Mouse (Mus musculus) mouse embryonic stem cell (cell line): Measurements from ENCODE around the gene Ddx25.

Experiments used
- in situ Hi-C, 2 experiments: fragments of 300-500 bp; cut with MboI; formaldehyde crosslinking; loops; 1 replicate in 1 of 2; 3 replicates in 1 of 2; pipeline ENCODE4 v1.14.3; 2019 to 2020; ENCODE audit warnings: low sequenced_read_pairs in 2 of 2, low pct_unique_long_range_greater_than_20kb in 1 of 2, mixed read lengths in 1 of 2; ENCODE audit not compliant: unreplicated experiment in 1 of 2

The Ddx25 gene

DNA sequence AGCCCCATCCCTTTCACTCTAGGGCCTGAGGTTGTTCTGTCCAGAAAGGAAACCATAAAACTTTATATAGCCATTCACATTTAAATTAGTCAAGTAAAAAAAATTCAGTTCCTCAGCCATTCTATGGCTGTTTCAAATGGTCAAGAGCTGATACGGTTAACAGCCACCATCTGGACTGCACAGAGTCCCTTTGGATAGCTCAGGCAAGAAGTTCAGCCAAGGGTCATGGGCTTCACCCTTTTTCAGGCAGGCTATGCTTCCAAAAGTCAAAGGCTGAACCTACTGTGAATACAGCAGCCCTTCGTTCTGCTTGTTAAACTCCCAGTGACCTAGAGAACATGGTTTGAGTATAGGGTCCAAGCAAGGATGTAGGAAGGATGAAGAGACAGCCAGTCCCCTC lies 13.7 kb downstream of the Ddx25 start:
- in situ Hi-C loops: loop anchor here in 1 of 2 experiments (5.0 kb wide), 1 partner anchor 262 kb away; no protein-coding TSS in a partner anchor

DNA sequence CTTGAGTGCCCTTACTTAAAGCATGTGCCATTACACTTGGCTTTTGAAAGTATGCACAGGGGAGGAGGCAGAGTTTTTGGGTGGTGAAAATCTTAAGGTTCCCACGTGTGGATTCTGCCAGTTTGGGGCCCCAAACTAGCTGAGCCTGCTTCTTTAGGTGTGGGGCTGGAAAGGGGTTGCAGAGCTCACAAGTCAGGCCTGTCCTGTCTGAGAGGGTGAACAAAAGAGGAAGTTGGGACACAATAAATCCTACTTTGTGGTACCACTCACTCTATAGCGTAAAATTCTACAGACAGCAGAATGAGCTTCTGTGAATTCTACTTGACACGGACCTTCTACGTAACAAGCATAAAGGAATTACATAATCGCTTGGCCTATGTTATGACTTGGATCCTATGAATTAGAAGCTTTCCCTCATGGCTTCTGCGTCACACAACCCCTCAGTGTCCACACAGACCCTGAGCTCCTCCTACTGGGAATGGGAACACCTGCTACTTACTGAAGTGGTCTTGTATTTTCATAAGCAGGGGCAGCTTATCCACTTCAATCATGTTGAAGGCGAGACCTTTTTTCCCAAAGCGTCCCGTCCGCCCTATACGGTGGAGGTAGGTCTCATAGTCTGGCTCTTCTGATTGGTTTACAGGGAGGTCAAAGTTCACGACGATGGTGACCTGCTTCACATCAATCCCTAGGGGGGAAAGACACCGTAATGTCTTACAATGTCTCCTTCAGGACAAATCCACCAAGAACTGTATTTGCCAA lies 15.0 kb downstream of the Ddx25 start:
- in situ Hi-C loops: loop anchor here in 1 of 2 experiments (5.0 kb wide), 1 partner anchor 261 kb away; no protein-coding TSS in a partner anchor

DNA sequence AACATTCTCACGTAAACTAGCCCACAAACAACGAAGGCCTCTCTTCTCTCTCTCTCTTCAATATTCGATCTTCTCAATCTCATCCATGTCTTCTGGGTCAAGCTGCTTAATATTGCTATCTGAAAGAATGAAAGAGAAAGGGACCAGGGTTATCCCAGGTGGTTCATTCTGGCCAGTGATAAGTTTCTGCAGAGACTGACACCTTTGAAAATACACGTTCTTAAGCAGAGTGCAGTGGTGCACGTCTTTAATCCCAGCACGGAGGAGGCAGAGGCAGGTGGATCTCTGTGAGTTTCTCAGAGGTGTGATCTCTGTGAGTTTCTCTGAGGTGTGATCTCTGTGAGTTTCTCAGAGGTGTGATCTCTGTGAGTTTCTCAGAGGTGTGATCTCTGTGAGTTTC lies 16.4 kb downstream of the Ddx25 start:
- in situ Hi-C loops: loop anchor here in 1 of 2 experiments (5.0 kb wide), 1 partner anchor 260 kb away; no protein-coding TSS in a partner anchor

DNA sequence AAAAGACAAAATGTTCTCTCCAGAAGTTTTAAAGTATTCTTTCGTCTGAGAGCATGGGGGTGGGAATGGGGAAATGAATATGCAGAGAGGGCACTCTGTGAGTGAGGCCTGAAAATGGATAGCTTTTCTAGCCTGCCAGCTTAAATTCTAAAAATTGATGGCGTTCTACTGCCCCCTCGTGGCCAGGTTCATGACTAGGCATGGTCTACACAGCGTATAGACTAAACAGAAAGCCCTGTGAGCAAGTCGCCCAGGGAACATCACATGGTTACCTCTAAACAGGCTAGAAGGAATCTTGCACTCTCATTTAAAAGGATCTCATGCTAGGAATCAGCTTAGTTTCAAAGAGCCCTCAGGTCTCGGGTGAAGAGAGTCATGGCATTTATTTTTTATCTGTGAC lies 16.8 kb downstream of the Ddx25 start:
- in situ Hi-C loops: loop anchor here in 1 of 2 experiments (5.0 kb wide), 1 partner anchor 259 kb away; no protein-coding TSS in a partner anchor

DNA sequence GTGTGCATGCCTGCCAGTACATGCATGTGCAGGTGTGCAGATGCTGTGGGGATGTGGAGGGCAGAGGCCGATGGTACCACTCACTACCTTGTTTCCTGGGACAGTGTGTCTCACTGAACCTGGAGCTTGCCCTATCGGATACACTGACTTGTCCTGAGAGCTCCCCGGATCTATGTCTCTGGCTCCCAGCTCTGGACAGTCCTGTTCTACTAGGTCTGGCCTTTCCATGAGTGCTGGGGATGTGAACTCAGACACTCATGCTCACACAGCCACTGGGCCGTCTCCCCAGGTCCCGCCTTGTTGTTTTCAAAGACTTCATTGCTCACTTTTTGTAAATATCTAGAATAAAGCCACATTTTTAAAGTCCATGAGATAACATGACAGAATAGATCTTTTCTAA lies 17.3 kb downstream of the Ddx25 start:
- in situ Hi-C loops: loop anchor here in 1 of 2 experiments (5.0 kb wide), 1 partner anchor 259 kb away; no protein-coding TSS in a partner anchor

DNA sequence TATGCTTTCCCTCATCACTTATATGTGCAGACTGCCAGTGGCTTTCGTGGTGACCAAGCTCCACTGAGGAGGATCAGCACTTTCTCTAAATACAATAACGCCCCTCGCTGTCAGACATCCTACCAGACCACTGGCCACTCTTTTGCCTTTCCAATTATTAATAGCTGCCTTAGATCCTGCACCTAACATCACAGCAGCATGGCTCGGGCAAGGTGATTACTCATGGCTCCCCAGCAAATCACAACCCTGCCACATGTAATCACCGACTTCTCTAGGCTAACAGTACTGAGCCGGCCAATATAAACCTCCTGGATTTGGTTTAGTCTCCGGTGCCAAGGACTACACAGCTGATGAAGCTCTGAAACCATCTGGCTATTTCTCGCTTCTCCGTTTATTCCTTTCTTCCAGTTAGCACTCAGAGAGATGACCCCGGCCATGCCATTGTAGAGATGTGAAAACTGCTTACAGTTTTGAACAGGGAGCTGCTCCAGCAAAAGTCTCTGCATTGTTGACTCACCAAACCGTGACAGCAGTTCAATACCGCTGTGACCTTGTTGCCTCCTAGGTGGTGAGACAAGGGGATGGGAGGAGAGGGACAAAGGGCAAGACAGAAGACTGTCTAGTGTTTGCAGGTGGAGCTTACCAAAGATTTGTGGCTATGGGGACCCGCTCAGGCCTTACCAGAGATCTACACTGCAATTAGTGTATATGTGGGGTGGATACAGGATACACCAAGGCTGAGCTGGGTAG lies 19.2 kb downstream of the Ddx25 start:
- in situ Hi-C loops: no loop called here

DNA sequence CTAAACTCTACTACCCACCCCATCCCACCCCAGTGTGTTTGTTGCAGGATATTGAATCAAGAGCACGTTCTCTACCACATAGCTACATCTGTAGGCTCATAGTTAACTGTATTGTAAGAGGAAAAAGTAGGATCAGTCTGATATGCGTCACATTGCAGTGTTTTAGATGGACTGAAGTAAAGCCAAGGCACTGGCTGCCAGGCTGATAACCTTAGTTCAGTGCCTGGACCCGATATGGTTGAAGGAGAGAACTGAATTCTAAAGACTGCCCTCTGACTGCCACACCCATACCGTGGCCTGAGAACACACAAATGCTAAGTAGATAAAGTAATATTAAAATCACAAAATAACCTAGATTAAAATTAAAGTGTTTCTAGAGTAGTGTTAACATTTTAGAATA lies 22.5 kb downstream of the Ddx25 start:
- in situ Hi-C loops: no loop called here

DNA sequence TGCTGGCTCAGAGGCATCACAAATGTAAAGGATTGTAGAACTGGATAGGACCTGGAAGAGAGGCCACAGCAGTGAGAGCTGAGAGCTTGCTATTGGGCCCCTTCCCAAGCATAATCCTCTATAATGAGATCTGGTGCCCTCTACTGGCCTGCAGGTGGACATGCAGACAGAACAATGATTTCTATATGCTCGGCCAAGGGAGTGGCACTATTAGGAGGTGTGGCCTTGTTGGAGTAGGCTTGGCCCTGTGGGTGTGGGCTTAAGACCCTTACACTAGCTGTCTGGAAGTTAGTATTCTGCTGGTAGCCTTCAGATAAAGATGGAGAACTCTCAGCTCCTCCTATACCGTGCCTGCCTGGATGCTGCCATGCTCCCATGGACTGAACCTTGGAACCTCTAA lies 23.2 kb downstream of the Ddx25 start:
- in situ Hi-C loops: no loop called here

DNA sequence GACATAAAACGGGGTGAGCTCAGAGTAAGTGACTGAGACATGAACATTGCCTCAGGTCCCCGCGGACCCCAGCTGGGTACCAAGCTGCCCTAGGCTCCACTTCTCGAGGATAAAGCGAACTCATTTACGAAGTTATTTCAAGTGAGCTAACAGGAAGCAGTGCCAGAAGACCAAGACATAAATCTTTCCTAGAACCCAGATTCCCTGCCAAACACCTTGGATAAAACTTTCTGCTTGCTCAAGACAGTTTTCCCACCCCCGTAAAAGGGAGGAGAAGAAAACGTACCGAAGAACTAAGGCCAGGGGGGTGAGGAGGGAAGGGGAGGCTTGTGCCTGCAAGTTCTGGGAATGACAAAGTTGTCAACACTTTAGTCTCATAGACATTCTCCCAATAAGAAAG lies 25.1 kb downstream of the Ddx25 start:
- in situ Hi-C loops: loop anchor here in 1 of 2 experiments (5.0 kb wide), 1 partner anchor 251 kb away; no protein-coding TSS in a partner anchor

DNA sequence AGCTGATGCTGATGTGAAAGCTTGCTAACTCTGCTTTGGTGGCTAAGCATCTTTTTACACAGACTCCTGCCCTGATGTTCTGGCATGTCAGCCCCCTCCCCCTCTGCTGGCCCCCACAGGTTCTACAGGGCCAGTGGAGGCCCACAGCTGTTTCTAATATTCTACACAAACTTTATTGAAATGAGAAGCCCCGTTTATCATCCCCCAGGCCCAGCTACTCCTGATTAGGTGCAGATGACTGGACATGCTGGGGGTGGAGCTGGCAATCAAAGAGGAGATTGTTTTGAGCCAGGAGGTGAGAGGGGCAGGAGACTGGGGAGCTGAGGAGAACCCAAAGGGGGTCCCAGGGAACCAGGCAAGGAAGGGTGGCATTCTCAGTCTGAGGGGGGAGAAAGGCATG lies 28.5 kb downstream of the Ddx25 start:
- in situ Hi-C loops: loop anchor here in 1 of 2 experiments (5.0 kb wide), 1 partner anchor 247 kb away; no protein-coding TSS in a partner anchor

DNA sequence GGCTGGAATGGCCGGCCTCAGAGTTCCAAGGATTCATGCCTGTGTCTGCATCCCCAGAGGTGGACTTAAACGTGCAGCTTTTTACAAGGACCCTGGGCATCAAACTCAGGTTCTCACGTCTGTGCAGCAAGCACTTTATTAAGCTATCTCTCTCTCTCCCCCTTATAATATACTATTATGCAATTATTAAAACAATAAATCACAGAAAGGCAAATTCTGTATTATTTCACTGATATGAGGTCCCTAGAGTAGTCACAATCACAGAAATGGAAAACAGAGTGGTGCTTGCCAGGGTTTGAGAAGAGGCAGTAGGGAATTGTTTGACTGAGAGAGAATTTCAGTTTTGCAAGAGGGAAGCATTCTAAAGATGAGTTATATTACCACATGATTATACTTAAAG lies 29.2 kb downstream of the Ddx25 start:
- in situ Hi-C loops: no loop called here

DNA sequence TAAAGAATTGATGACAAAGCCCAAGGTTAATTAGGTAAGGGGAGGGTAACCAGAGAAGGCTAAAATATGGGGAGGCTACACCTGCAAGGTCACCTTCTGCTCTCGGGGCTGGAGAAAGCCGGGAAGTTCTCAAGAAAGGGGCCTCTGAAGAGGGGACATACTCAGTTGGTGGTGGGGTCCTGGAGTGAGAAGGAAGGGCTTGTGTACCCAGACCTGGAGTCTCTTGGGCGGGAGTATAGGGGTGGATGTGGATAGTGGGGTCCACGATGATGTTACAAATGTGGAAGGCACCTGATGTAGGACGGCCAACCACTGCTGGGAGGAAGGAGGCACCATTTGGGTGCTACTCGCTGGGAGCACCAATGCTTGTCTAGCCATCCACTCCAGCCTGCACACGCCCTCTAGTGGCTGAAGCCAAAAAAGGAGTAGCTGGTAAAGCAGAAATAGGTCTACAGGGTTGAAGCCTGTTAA lies 34.4 kb downstream of the Ddx25 start:
- in situ Hi-C loops: no loop called here

DNA sequence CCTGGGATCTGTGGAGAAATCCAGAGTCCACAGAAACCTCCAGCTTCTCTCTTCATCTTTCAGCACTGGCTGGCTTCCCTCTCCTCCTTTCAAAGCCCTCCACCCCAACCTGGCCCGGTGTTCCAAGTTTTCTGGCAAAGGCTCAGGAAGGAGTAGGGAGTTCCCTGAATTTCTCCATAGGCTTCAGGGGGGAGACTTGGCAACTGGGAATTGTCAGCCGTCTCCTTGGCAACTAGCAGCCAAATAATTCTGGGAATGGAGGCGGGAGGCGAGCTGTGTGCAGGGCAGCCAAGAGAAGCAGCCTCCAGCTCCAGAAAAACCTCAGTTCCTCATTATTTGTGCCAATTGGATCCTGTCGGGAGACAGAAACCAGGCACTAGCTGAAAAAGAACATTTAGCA lies 34.8 kb downstream of the Ddx25 start:
- in situ Hi-C loops: no loop called here

DNA sequence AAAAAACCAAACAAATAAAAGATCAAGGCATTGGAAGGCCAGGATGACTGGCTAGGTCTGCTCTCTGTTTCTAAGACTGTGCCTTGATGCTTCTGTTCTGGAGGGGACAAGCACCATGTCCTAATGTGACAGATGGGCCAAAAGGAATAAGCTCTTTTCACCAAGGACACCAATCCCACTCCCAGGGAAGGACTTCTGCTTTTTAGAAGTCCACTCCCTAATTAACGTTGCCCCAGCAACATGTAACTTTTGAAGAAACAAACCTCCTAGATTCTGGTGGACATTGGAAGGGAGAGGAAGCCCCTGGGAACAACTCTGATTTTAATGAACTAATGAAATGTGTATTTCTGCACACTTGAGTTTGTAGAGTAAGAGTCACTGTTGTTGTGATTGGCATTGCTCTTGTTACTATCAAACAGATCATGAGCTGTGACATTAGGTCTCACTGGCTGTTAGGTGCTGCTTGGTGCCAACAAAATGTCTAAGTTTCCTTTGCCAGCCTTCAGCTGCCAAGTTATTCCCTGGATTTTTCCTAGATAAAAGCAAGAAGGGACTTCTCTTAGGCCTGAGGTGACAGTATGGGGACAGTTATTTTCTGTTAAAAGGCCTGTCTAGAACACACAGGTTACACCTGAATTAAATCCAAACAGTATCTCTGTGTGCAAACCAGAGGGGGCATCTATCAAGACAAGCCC lies 35.4 kb downstream of the Ddx25 start:
- in situ Hi-C loops: no loop called here

DNA sequence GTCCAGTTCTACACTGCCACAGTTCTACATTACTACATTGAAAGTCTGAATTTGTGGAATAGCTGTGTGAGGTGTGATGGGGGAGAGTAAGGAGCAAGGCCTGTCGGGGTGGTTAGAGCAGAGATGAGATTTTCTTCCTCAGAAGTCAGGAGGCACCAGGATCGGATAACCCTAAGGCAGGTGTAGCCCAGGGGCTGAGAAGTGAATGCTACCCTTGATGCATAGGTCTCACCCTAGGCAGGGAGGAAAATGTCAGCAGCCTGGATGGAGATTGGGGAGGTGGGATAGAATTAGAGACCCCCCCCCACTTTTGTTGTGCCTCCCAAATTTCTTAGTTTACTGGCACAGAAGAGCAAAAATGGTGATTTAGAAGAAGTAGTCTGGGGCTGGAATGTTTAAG lies 36.1 kb downstream of the Ddx25 start:
- in situ Hi-C loops: no loop called here

DNA sequence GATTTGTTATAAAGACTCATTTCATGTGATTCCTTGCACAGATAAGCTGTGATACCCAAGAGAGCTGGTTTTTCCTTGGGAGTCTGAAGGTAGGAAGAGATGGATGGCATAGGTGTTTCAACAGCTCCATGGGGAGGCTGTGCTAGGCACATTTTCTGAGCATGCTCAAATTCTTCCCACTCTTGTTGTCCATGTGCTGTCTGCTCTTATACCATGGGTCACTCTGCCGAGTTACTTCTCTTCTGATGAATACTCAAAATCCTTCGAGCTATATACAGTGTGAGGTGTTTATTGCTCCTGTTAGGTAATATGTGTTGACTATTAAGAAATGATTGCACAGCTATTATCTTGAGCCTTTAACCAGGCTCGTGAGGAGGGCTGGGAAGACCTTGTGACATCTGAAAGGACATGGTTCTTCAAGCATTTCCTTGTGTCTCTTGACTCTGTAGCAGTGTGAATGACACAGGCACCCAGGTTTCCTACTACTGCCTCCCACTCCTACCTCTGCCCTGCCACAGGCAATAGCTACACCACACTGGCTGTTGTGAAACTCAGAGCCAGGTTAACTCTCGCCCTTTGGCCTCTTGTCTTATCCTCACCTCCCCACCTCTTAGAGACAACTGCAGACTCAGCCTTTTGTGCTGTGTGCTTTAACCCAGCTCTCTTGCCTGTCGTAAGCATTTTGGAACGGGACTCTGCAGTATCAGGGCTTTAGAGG lies 37.5 kb downstream of the Ddx25 start:
- in situ Hi-C loops: no loop called here

DNA sequence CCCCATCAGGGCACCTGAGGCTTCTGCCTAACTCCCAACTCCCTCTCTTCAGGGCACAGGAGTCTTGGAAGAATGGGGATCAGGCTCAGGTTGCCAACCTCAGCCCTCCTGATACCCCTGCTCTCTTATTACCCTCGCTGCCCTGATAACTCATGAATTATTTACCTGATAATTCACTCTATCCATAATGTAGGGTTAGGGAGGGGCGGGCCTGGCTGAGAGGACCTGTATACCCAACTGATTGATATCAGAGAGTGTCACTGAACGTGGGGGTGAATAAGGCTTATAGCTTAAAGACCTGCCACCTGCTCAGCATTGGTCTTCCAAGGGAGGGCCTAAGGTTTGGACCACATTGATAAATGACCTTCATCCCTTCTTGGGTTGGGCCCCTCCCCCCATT lies 40.2 kb downstream of the Ddx25 start, which contains the start of gene Gm1113:
TSS of gene Gm1113 (minus strand) at position 101 of the 400 bp plus-strand sequence.
- in situ Hi-C loops: no loop called here

DNA sequence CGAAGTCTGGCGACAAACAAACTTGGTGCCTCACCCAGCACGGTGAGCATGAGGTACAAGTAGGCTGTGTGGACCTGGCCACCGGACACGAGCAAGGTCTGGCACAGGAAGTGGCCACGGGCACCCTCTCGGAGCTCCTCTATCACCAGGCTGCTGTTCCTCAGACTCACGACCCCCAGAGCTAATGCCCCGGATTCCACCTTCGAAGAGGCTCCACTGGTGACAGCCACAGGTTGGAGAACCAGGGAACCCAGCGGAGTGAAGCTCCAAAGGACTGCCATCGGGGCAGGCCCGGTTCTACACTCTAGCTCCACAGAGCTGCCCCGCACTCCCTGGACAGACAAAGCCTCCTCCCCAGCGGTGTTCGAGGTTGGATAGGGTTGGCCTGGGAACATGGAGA lies 41.6 kb downstream of the Ddx25 start:
- in situ Hi-C loops: no loop called here
